Mouse (Mus musculus) hindbrain, embryonic 13.5 days (tissue): ENCODE measurements around the gene Cbfa2t3. TPM values are rescaled to one million over a fixed set of nuclear protein-coding genes. Genes with fewer than 3 reads are reported as not detected.

Source experiments
- ATAC-seq: fragments of 200-750 bp; cut with Nextera tagmentation; 2 replicates; pipeline ENCODE4 v1.8.0; 2017; ENCODE audit warnings: moderate TSS enrichment; ENCODE audit not compliant: low FRiP score
- H3K27ac ChIP-seq: fragments of 300-500 bp; sonication (generic); 2 replicates; pipeline ENCODE4 v1.5.1; 2015; ENCODE audit warnings: inconsistent platforms, mild to moderate bottlenecking, moderate library complexity
- H3K27me3 ChIP-seq: fragments of 300-500 bp; sonication (generic); 2 replicates; pipeline ENCODE4 v1.6.1; 2015; ENCODE audit warnings: mild to moderate bottlenecking, inconsistent platforms
- H3K36me3 ChIP-seq: fragments of 300-500 bp; sonication (generic); 2 replicates; pipeline ENCODE4 v1.6.1; 2015; ENCODE audit warnings: mild to moderate bottlenecking, inconsistent platforms
- H3K4me1 ChIP-seq: fragments of 300-500 bp; sonication (generic); replicated peaks from 2 replicates; pipeline ENCODE4 v1.6.1; 2015; ENCODE audit warnings: inconsistent platforms
- H3K4me2 ChIP-seq: fragments of 300-500 bp; sonication (generic); 2 replicates; pipeline ENCODE4 v1.6.1; 2015; ENCODE audit warnings: inconsistent platforms, mild to moderate bottlenecking, moderate library complexity
- H3K4me3 ChIP-seq: fragments of 300-500 bp; sonication (generic); 2 replicates; pipeline ENCODE4 v1.5.1; 2015; ENCODE audit warnings: mild to moderate bottlenecking, inconsistent platforms
- H3K9ac ChIP-seq: fragments of 300-500 bp; sonication (generic); 2 replicates; pipeline ENCODE4 v1.6.1; 2015; ENCODE audit warnings: mild to moderate bottlenecking, inconsistent platforms
- H3K9me3 ChIP-seq: fragments of 300-500 bp; sonication (generic); 2 replicates; pipeline ENCODE4 v1.6.1; 2016; ENCODE audit warnings: inconsistent platforms
- WGBS: fragments of 180-500 bp; shearing (Covaris S2); methylation state at CpG from one replicate; pipeline ENCODE4 v1.1.7; 2015; 5-methylcytosine and 5-hydroxymethylcytosine counted together
- polyA plus RNA-seq: library from polyadenylated mRNA; unstranded; fragments of >200 nt; fragmentation: Nextera tagmentation; extraction: Ambion mirVana; gene quantifications from 2 replicates; pipeline ENCODE4 v1.2.1, GENCODE M21; 2015

The Cbfa2t3 gene
- polyA plus RNA-seq, 1 experiment from 2014 or later, result 30.2 TPM

GRCm38 (mm10) chr8:122605367-122605766, 93.5 kb downstream of the Cbfa2t3 start:
- 83% methylated on average over 4 of the region's 4 CpGs for WGBS
- no peaks in the 10 kb centered on the region for H3K36me3 ChIP-seq
- no peak for ATAC-seq

GRCm38 (mm10) chr8:122604640-122605039, 94.3 kb downstream of the Cbfa2t3 start:
- H3K4me1 ChIP-seq, result no peaks in the 10 kb centered on the region
- H3K4me2 ChIP-seq, result no peak overlapping the region
- no peaks in the 10 kb centered on the region for H3K36me3 ChIP-seq
- no peak overlapping the region for H3K9ac ChIP-seq
- no peaks in the 10 kb centered on the region for H3K27me3 ChIP-seq
- no peak overlapping the region for H3K27ac ChIP-seq
- no peaks in the 10 kb centered on the region for H3K9me3 ChIP-seq
- 70% methylated on average over 1 of the region's 1 CpGs for WGBS
- no peak for ATAC-seq
- no peak overlapping the region for H3K4me3 ChIP-seq

More at GRCm38 (mm10) chr8:122605367-122605766, 93.5 kb downstream of the Cbfa2t3 start:
- Histone ChIP-seq H3K4me3 (no peak overlapping the region), H3K4me2 (no peak overlapping the region), H3K9ac (no peak overlapping the region), H3K4me1 (peaks cover 2% of the 10 kb centered on the region), H3K27ac (no peak overlapping the region), H3K9me3 (no peaks in the 10 kb centered on the region), H3K27me3 (no peaks in the 10 kb centered on the region)

DNA sequence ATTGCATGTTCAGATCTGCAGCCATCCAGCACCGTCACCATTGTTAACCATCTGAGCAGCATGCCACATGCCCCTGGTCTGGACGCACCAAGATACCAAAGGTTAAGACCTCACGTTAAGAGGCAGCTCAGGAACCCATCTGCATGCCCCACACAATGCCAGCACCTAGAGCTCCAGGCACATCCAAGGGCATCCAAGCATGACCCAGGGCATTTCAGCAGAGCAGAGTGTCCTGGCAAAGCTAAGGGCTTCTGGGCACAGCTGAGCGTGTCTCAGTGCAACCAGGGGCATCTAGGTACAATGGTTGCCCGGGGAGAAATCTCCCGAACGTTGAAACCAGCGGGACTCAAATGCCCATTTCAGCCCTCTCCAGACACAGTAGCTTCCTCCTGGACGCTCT, 98.2 kb downstream of the Cbfa2t3 start:
- peaks cover 5% of the 10 kb centered on the region; the same call in 1 of the 2 replicates for H3K36me3 ChIP-seq
- H3K27ac ChIP-seq, result no peak overlapping the region
- H3K4me3 ChIP-seq, result no peak overlapping the region
- H3K27me3 ChIP-seq, result no peaks in the 10 kb centered on the region
- no peak overlapping the region for H3K4me2 ChIP-seq
- H3K4me1 ChIP-seq, result no peaks in the 10 kb centered on the region
- no peak for ATAC-seq
- H3K9ac ChIP-seq, result no peak overlapping the region
- WGBS, result 91% methylated on average over 9 of the region's 9 CpGs
- H3K9me3 ChIP-seq, result no peaks in the 10 kb centered on the region

DNA sequence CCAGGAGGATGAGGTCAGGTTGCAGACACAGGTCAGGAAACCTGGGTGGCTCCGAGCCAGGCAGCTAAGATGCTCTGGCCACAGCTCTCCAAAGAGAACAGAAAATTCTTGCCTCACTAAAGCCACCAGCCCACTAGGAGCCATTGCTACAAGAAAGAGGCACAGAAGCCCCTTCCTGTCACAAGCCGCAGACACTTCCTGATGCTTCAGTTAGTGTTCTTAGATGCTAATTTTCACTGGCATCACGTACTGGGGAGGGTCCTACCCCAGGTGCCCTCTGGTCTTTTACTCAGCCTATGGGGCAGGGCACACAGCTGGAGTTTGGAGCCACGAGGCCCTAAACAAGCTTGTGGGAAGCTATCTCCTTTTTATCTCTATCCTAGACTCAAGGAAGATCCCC, 102.9 kb downstream of the Cbfa2t3 start:
- Histone ChIP-seq H3K27me3 (no peaks in the 10 kb centered on the region), H3K36me3 (peaks cover 5% of the 10 kb centered on the region), H3K9ac (no peak overlapping the region), H3K27ac (no peak overlapping the region), H3K9me3 (no peaks in the 10 kb centered on the region), H3K4me1 (peaks cover 25% of the 10 kb centered on the region), H3K4me3 (no peak overlapping the region), H3K4me2 (no peak overlapping the region)
- ATAC-seq, result no peak
- WGBS, result 60% methylated on average over 4 of the region's 4 CpGs

DNA sequence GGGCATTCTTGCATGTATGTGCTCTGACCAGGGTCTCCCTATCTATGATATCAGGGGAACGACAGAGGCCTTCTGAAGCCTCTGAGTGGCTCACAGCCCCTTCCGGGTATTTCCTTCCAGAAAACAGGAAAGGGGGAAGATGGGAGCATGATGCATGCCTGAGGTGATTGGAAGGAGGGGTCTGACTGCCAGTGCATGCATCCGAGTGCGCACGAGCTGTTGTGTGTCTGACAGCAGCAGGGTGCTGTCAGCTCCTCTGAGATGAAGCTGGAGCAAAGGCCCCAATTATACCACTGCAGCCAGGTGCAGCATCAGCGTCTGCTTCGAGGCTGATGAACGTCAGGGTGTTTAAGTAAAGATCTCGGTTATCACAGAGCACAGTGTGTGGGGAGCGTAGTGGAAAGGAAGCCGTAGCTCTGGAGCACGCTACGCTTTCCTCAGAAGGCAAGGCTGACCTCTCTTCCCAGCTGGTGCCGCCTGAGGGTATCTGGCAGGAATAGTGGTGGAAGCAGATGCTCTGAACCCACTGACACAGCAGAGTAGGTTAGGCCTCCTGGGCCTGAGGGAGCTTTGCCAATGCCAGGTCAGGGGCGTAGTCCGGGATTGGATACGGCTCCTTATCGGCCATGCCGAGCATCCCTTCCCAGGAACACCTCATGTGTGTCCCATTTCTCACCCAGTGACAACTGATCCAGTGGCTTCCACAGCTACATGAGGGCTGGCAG, 105.0 kb downstream of the Cbfa2t3 start:
- peaks cover 25% of the 10 kb centered on the region for H3K4me1 ChIP-seq
- peaks cover 4% of the 10 kb centered on the region for H3K36me3 ChIP-seq
- 65% methylated on average over 19 of the region's 19 CpGs for WGBS
- H3K4me3 ChIP-seq, result no peak overlapping the region
- no peak overlapping the region for H3K4me2 ChIP-seq
- H3K27me3 ChIP-seq, result no peaks in the 10 kb centered on the region
- H3K27ac ChIP-seq, result peak overlapping the region; percentile 55
- no peak for ATAC-seq
- H3K9ac ChIP-seq, result peak overlapping the region; percentile 51
- H3K9me3 ChIP-seq, result no peaks in the 10 kb centered on the region

DNA sequence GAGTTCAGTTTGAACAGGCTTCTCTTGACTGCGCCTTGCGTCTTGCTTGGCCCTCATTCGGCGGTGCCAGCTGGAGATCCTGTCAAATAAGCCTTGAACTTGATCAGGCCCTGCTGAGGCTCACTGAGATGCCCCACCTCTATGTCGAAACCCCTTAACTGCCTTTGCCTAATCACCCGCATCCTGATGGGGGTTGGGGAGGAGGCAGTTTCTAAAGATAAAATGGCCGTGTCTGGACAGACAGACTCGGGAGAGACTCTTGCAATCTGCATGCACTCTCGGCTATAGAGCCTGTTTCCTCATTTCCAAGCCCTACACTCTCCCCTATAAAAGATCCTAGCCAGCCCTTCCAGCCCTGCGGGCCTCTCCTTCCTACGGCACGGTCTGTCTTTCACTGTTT, 105.7 kb downstream of the Cbfa2t3 start:
- WGBS, result 70% methylated on average over 12 of the region's 12 CpGs
- peak overlapping the region; percentile 55 for H3K27ac ChIP-seq
- no peak overlapping the region for H3K4me2 ChIP-seq
- peaks cover 25% of the 10 kb centered on the region for H3K4me1 ChIP-seq
- H3K27me3 ChIP-seq, result no peaks in the 10 kb centered on the region
- H3K9me3 ChIP-seq, result no peaks in the 10 kb centered on the region
- ATAC-seq, result no peak
- H3K9ac ChIP-seq, result peak overlapping the region; percentile 51; the same call in 1 of the 2 replicates
- H3K4me3 ChIP-seq, result no peak overlapping the region
- no peaks in the 10 kb centered on the region; the same call in 1 of the 2 replicates for H3K36me3 ChIP-seq

- no peaks in the 10 kb centered on the region for H3K27me3 ChIP-seq
- H3K4me2 ChIP-seq, result no peak overlapping the region
- peaks cover 15% of the 10 kb centered on the region for H3K4me1 ChIP-seq
- H3K36me3 ChIP-seq, result no peaks in the 10 kb centered on the region
- H3K9ac ChIP-seq, result no peak overlapping the region
- H3K4me3 ChIP-seq, result no peak overlapping the region
- no peak for ATAC-seq
- H3K27ac ChIP-seq, result no peak overlapping the region
- 92% methylated on average over 10 of the region's 10 CpGs for WGBS
- H3K9me3 ChIP-seq, result no peaks in the 10 kb centered on the region
Observed at GRCm38 (mm10) chr8:122586749-122587148, 112.2 kb downstream of the Cbfa2t3 start.

DNA sequence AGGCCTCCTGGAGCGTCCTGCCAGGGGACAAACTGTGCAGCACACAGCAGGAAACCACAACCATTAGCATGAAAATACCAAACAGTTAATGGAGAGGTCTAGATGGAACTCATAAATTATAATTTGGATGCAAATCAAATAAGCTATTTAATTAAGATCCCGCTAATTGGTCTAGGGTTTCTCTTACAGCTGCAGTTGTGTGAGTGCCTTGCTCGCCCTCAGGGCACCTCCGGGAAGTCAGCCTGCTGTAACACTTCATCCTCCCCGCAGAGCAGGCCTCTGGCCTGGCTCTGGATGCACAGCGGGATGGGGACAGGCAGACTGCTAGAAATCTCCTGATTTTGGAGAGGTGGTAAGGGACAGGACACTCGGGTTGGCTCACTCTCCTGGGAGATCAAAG, 112.7 kb downstream of the Cbfa2t3 start:
- peak overlapping the region; percentile 60; the same call in 1 of the 2 replicates for H3K27ac ChIP-seq
- peaks cover 15% of the 10 kb centered on the region for H3K4me1 ChIP-seq
- no peak for ATAC-seq
- H3K9me3 ChIP-seq, result no peaks in the 10 kb centered on the region
- H3K9ac ChIP-seq, result no peak overlapping the region
- H3K36me3 ChIP-seq, result no peaks in the 10 kb centered on the region
- no peak overlapping the region for H3K4me3 ChIP-seq
- 48% methylated on average over 7 of the region's 7 CpGs for WGBS
- H3K4me2 ChIP-seq, result no peak overlapping the region
- no peaks in the 10 kb centered on the region for H3K27me3 ChIP-seq

DNA sequence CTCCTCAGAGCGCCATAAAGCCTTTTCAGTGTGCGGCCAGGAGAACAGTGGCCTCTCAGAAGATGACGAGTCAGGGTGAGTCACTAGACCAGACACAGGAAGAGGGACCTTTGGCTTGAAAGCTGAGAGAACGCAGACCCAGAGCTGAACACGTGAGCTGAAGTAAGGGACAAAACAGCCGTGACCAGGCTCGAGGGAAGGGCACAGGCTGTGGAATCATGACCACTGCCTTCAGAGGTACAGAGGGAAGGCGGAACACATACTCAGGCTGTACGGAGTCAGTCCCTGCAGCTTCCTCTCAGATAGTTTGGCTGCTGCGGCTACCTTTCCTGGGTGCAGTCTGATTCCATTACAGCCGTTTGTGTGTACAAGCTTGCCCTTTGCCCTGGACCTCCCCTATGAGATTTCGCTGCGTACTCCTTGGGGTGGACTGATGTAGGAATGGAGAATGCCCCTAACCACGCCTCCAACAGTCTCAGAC, 113.5 kb downstream of the Cbfa2t3 start:
- no peak for ATAC-seq
- Histone ChIP-seq H3K27ac (peak overlapping the region; percentile 60; the same call in 1 of the 2 replicates), H3K4me3 (no peak overlapping the region), H3K27me3 (no peaks in the 10 kb centered on the region), H3K4me1 (peaks cover 15% of the 10 kb centered on the region), H3K9ac (no peak overlapping the region), H3K36me3 (no peaks in the 10 kb centered on the region), H3K9me3 (no peaks in the 10 kb centered on the region), H3K4me2 (no peak overlapping the region)
- 74% methylated on average over 14 of the region's 14 CpGs for WGBS

DNA sequence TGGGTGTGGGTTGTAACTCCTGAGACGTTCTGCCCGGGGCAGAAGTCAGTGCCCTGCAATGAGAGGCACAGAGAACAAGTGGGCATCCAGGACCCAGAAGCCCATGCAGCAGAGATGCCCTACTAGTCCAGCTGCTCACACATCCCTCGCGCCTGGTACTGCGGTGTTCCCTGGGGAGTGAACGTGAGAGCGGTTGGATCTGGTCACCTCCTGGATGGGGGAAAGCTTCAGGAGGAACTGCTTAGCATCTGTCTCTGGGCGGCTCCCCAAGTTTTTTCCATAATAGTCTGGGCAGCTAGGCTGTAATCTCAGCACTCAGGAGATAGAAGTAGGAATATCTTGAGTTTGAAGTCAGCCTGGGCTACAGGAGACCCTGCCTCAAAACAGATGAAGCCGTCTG, 113.9 kb downstream of the Cbfa2t3 start:
- WGBS, result 83% methylated on average over 9 of the region's 9 CpGs
- Histone ChIP-seq H3K27me3 (no peaks in the 10 kb centered on the region), H3K9me3 (no peaks in the 10 kb centered on the region), H3K4me3 (no peak overlapping the region), H3K27ac (no peak overlapping the region), H3K4me1 (peaks cover 15% of the 10 kb centered on the region), H3K4me2 (no peak overlapping the region), H3K9ac (no peak overlapping the region), H3K36me3 (no peaks in the 10 kb centered on the region)
- no peak for ATAC-seq

- Histone ChIP-seq H3K9ac (no peak overlapping the region), H3K27ac (no peak overlapping the region), H3K27me3 (0 out of 2 replicates have a peak, but pooled peaks cover 6% of the 10 kb centered on the region), H3K9me3 (no peaks in the 10 kb centered on the region), H3K4me1 (peaks cover 25% of the 10 kb centered on the region), H3K4me3 (no peak overlapping the region), H3K4me2 (no peak overlapping the region), H3K36me3 (no peaks in the 10 kb centered on the region)
- no peak for ATAC-seq
- 75% methylated on average over 15 of the region's 15 CpGs for WGBS
Observed at GRCm38 (mm10) chr8:122580926-122581325, 118.0 kb downstream of the Cbfa2t3 start.

DNA sequence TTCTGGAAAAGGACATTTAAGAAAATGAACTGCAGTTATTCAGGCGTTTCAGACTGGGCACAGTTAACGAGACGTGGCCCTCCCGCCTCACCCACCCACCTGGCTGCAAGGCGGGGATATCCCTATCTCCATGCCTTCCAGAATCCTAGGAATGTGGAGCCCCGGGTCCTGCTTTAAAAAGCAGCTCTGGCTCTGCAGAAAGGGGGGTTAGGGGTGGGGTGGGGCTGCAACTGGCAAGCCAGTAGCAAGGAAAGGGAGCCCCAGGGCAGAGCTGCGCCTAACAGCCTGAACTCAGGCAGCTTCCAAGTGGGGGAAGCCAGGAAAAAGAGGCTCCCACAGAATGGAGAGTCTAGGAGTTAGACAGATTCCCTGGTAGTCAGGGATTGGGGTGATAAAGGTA, 119.7 kb downstream of the Cbfa2t3 start:
- H3K9ac ChIP-seq, result 0 out of 2 replicates have a peak overlapping the region, but pooled peaks have one; percentile 19
- peaks cover 32% of the 10 kb centered on the region for H3K4me1 ChIP-seq
- H3K4me2 ChIP-seq, result no peak overlapping the region
- WGBS, result 34% methylated on average over 7 of the region's 7 CpGs
- H3K36me3 ChIP-seq, result peaks cover 8% of the 10 kb centered on the region
- no peaks in the 10 kb centered on the region for H3K9me3 ChIP-seq
- 0 out of 2 replicates have a peak, but pooled peaks cover 6% of the 10 kb centered on the region for H3K27me3 ChIP-seq
- H3K4me3 ChIP-seq, result no peak overlapping the region
- H3K27ac ChIP-seq, result no peak overlapping the region
- ATAC-seq, result no peak

- peak overlapping the region; percentile 64 for H3K4me3 ChIP-seq
- H3K9me3 ChIP-seq, result no peaks in the 10 kb centered on the region
- 0 out of 2 replicates have a peak, but pooled peaks cover 6% of the 10 kb centered on the region for H3K27me3 ChIP-seq
- peak; percentile 38 for ATAC-seq
- peaks cover 33% of the 10 kb centered on the region for H3K4me1 ChIP-seq
- WGBS, result 44% methylated on average over 10 of the region's 10 CpGs
- H3K4me2 ChIP-seq, result peak overlapping the region; percentile 88
- peaks cover 18% of the 10 kb centered on the region for H3K36me3 ChIP-seq
- peak overlapping the region; percentile 78 for H3K27ac ChIP-seq
- H3K9ac ChIP-seq, result peak overlapping the region; percentile 91
Observed at GRCm38 (mm10) chr8:122577116-122577515, 121.8 kb downstream of the Cbfa2t3 start.
